Mouse (Mus musculus): ENCODE measurements at regions not wholly inside any gene's neighbourhood (a gene's known extent, or its start where the extent isn't known, plus 50 kb on each side); places are given as distances from the start of the nearest gene placed in this dataset.

GRCm38 (mm10) chr4:93793104-93793503, 457.8 kb upstream of the Tusc1 start:
- no peak overlapping the region for H3K9ac ChIP-seq (ENCODE audit: low read depth, low read length)
- WGBS: 42% methylated on average over 1 of the region's 1 CpGs
- ATAC-seq (ENCODE audit: low FRiP score, low TSS enrichment): no peak
- no peak overlapping the region for H3K27ac ChIP-seq (ENCODE audit: low read depth, low read length)
- H3K4me1 ChIP-seq (ENCODE audit: control insufficient read depth, insufficient read depth, low read length): no peaks in the 10 kb centered on the region
- no peaks in the 10 kb centered on the region for H3K27me3 ChIP-seq (ENCODE audit: control insufficient read depth, insufficient read depth, low read length)
- no peak overlapping the region for H3K4me2 ChIP-seq (replicated peaks; ENCODE audit: low read depth, low read length)
- no peaks in the 10 kb centered on the region for H3K9me3 ChIP-seq (ENCODE audit: control insufficient read depth, low read length)
- no peak overlapping the region for H3K4me3 ChIP-seq (ENCODE audit: low read length)
- H3K36me3 ChIP-seq (ENCODE audit: control insufficient read depth, insufficient read depth, low read length): no peaks in the 10 kb centered on the region

GRCm38 (mm10) chr4:93790157-93790556, 454.8 kb upstream of the Tusc1 start:
- Histone ChIP-seq H3K27me3 (ENCODE audit: control insufficient read depth, insufficient read depth, low read length) (no peaks in the 10 kb centered on the region), H3K4me3 (ENCODE audit: low read length) (no peak overlapping the region), H3K9ac (ENCODE audit: low read depth, low read length) (no peak overlapping the region), H3K4me1 (ENCODE audit: control insufficient read depth, insufficient read depth, low read length) (no peaks in the 10 kb centered on the region), H3K27ac (ENCODE audit: low read depth, low read length) (no peak overlapping the region), H3K4me2 (replicated peaks; ENCODE audit: low read depth, low read length) (no peak overlapping the region), H3K36me3 (ENCODE audit: control insufficient read depth, insufficient read depth, low read length) (no peaks in the 10 kb centered on the region), H3K9me3 (ENCODE audit: control insufficient read depth, low read length) (no peaks in the 10 kb centered on the region)
- no peak for ATAC-seq (ENCODE audit: low FRiP score, low TSS enrichment)
- 83% methylated on average over 11 of the region's 11 CpGs for WGBS

GRCm38 (mm10) chr4:93754497-93754896, 419.2 kb upstream of the Tusc1 start:
- H3K36me3 ChIP-seq (ENCODE audit: control insufficient read depth, insufficient read depth, low read length): no peaks in the 10 kb centered on the region
- 90% methylated on average over 2 of the region's 2 CpGs for WGBS
- no peak overlapping the region for H3K4me2 ChIP-seq (replicated peaks; ENCODE audit: low read depth, low read length)
- H3K9ac ChIP-seq (ENCODE audit: low read depth, low read length): no peak overlapping the region
- H3K4me1 ChIP-seq (ENCODE audit: control insufficient read depth, insufficient read depth, low read length): no peaks in the 10 kb centered on the region
- H3K9me3 ChIP-seq (ENCODE audit: control insufficient read depth, low read length): no peaks in the 10 kb centered on the region
- no peak overlapping the region for H3K27ac ChIP-seq (ENCODE audit: low read depth, low read length)
- H3K4me3 ChIP-seq (ENCODE audit: low read length): no peak overlapping the region
- H3K27me3 ChIP-seq (ENCODE audit: control insufficient read depth, insufficient read depth, low read length): no peaks in the 10 kb centered on the region
- ATAC-seq (ENCODE audit: low FRiP score, low TSS enrichment): no peak

DNA sequence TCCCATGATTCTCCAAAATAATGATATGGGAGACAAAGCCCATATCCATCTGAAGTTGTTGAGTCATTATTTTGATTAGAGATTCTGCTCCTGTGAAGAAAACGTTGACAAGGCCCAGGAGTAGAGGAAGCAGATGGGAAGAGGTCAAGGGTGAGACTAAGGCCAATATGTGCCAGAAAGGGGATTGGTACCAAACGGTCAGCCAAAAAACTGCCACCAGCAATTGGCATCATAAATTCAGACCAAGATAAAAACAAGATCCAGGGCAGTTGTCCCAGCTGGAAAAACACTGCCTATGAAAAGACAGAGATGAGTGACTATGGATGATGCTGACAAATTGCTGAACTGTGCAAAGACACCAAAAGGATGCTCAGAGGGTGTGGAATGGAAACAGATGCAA, 411.0 kb upstream of the Tusc1 start:
- ATAC-seq (ENCODE audit: low FRiP score, low TSS enrichment): no peak
- Histone ChIP-seq H3K36me3 (ENCODE audit: control insufficient read depth, insufficient read depth, low read length) (no peaks in the 10 kb centered on the region), H3K9me3 (ENCODE audit: control insufficient read depth, low read length) (no peaks in the 10 kb centered on the region), H3K4me2 (replicated peaks; ENCODE audit: low read depth, low read length) (no peak overlapping the region), H3K27me3 (ENCODE audit: control insufficient read depth, insufficient read depth, low read length) (no peaks in the 10 kb centered on the region), H3K4me3 (ENCODE audit: low read length) (no peak overlapping the region), H3K9ac (ENCODE audit: low read depth, low read length) (no peak overlapping the region), H3K27ac (ENCODE audit: low read depth, low read length) (no peak overlapping the region), H3K4me1 (ENCODE audit: control insufficient read depth, insufficient read depth, low read length) (no peaks in the 10 kb centered on the region)
- 13% methylated on average over 2 of the region's 2 CpGs for WGBS

DNA sequence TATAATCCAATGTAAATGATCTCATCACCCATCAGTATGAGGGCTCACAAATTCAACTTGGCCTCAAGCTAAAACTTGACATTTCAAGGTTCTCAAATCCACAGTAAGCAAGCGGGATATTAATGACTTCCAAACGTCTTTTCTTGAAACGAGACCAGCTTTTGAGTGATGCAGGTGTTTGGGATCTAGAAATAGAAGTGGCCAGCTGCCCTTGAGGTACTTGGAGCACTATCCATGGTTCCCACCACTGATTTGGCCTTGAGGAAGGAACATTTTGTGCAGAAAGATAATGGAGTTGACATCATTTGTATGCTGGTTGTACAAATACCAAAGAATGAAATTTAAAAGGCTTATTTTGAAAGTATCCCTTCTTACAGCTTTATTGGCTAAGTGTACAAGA, 378.4 kb upstream of the Tusc1 start:
- Histone ChIP-seq H3K4me2 (replicated peaks; ENCODE audit: low read depth, low read length) (no peak overlapping the region), H3K27me3 (ENCODE audit: control insufficient read depth, insufficient read depth, low read length) (no peaks in the 10 kb centered on the region), H3K9ac (ENCODE audit: low read depth, low read length) (no peak overlapping the region), H3K27ac (ENCODE audit: low read depth, low read length) (no peak overlapping the region), H3K9me3 (ENCODE audit: control insufficient read depth, low read length) (no peaks in the 10 kb centered on the region), H3K4me3 (ENCODE audit: low read length) (no peak overlapping the region), H3K4me1 (ENCODE audit: control insufficient read depth, insufficient read depth, low read length) (no peaks in the 10 kb centered on the region), H3K36me3 (ENCODE audit: control insufficient read depth, insufficient read depth, low read length) (no peaks in the 10 kb centered on the region)
- WGBS: 68% methylated on average over 3 of the region's 3 CpGs
- ATAC-seq (ENCODE audit: low FRiP score, low TSS enrichment): no peak

GRCm38 (mm10) chr4:93676403-93677039, 341.2 kb upstream of the Tusc1 start:
- no peak for ATAC-seq (ENCODE audit: low FRiP score, low TSS enrichment)
- Histone ChIP-seq H3K9me3 (ENCODE audit: control insufficient read depth, low read length) (peaks cover 4% of the 10 kb centered on the region; the same call in 1 of the 2 replicates), H3K27ac (ENCODE audit: low read depth, low read length) (no peak overlapping the region), H3K4me2 (replicated peaks; ENCODE audit: low read depth, low read length) (no peak overlapping the region), H3K36me3 (ENCODE audit: control insufficient read depth, insufficient read depth, low read length) (no peaks in the 10 kb centered on the region), H3K27me3 (ENCODE audit: control insufficient read depth, insufficient read depth, low read length) (no peaks in the 10 kb centered on the region), H3K9ac (ENCODE audit: low read depth, low read length) (no peak overlapping the region), H3K4me1 (ENCODE audit: control insufficient read depth, insufficient read depth, low read length) (no peaks in the 10 kb centered on the region), H3K4me3 (ENCODE audit: low read length) (no peak overlapping the region)
- 74% methylated on average over 8 of the region's 8 CpGs for WGBS

- no peak overlapping the region for H3K4me3 ChIP-seq (ENCODE audit: low read length)
- no peak overlapping the region for H3K4me2 ChIP-seq (replicated peaks; ENCODE audit: low read depth, low read length)
- 77% methylated on average over 6 of the region's 6 CpGs for WGBS
- H3K27me3 ChIP-seq (ENCODE audit: control insufficient read depth, insufficient read depth, low read length): no peaks in the 10 kb centered on the region
- H3K4me1 ChIP-seq (ENCODE audit: control insufficient read depth, insufficient read depth, low read length): no peaks in the 10 kb centered on the region
- no peak overlapping the region for H3K9ac ChIP-seq (ENCODE audit: low read depth, low read length)
- no peak overlapping the region for H3K27ac ChIP-seq (ENCODE audit: low read depth, low read length)
- peaks cover 4% of the 10 kb centered on the region; the same call in 1 of the 2 replicates for H3K9me3 ChIP-seq (ENCODE audit: control insufficient read depth, low read length)
- no peak for ATAC-seq (ENCODE audit: low FRiP score, low TSS enrichment)
- no peaks in the 10 kb centered on the region for H3K36me3 ChIP-seq (ENCODE audit: control insufficient read depth, insufficient read depth, low read length)
Measured at GRCm38 (mm10) chr4:93675739-93676402, 340.6 kb upstream of the Tusc1 start.

DNA sequence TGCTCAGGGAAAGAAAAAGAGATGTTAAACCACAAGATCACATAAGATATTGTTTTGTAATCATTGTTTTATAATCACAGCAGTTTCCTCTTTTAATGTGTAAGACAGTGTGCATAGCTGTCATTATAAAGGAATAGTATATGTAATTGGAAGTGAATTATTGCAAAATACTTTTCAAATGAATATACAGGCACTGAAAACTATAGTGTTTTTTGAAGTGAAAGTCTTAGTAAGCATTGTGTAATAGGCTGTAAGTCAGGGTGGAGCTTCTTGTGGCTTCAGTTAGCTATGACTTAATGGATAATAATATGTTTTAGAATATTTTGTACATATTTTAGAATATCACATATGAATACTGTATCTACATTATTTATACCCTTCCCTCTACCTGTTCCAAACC, 333.7 kb upstream of the Tusc1 start:
- no peak overlapping the region for H3K4me3 ChIP-seq (ENCODE audit: low read length)
- no peak for ATAC-seq (ENCODE audit: low FRiP score, low TSS enrichment)
- no peak overlapping the region for H3K4me2 ChIP-seq (replicated peaks; ENCODE audit: low read depth, low read length)
- H3K4me1 ChIP-seq (ENCODE audit: control insufficient read depth, insufficient read depth, low read length): no peaks in the 10 kb centered on the region
- peaks cover 4% of the 10 kb centered on the region; the same call in 1 of the 2 replicates for H3K9me3 ChIP-seq (ENCODE audit: control insufficient read depth, low read length)
- no peak overlapping the region for H3K9ac ChIP-seq (ENCODE audit: low read depth, low read length)
- no peaks in the 10 kb centered on the region for H3K36me3 ChIP-seq (ENCODE audit: control insufficient read depth, insufficient read depth, low read length)
- H3K27ac ChIP-seq (ENCODE audit: low read depth, low read length): no peak overlapping the region
- no peaks in the 10 kb centered on the region for H3K27me3 ChIP-seq (ENCODE audit: control insufficient read depth, insufficient read depth, low read length)

GRCm38 (mm10) chr4:93664293-93664692, 329.0 kb upstream of the Tusc1 start:
- Histone ChIP-seq H3K4me3 (ENCODE audit: low read length) (no peak overlapping the region), H3K27ac (ENCODE audit: low read depth, low read length) (no peak overlapping the region), H3K4me1 (ENCODE audit: control insufficient read depth, insufficient read depth, low read length) (no peaks in the 10 kb centered on the region), H3K27me3 (ENCODE audit: control insufficient read depth, insufficient read depth, low read length) (no peaks in the 10 kb centered on the region), H3K9me3 (ENCODE audit: control insufficient read depth, low read length) (no peaks in the 10 kb centered on the region), H3K36me3 (ENCODE audit: control insufficient read depth, insufficient read depth, low read length) (no peaks in the 10 kb centered on the region), H3K9ac (ENCODE audit: low read depth, low read length) (no peak overlapping the region), H3K4me2 (replicated peaks; ENCODE audit: low read depth, low read length) (no peak overlapping the region)
- WGBS: 73% methylated on average over 1 of the region's 1 CpGs
- no peak for ATAC-seq (ENCODE audit: low FRiP score, low TSS enrichment)

Data from kidney, embryonic 14.5 days (tissue).